Mouse (Mus musculus) activated CD4-positive, CD25-positive, alpha-beta regulatory T cell (primary cell): Measurements from ENCODE around the gene Ubr7. TPM values are rescaled to one million over a fixed set of nuclear protein-coding genes. Genes with fewer than 3 reads are reported as not detected.

Experiments
- polyA plus RNA-seq, 2 experiments: library from polyadenylated mRNA; unstranded; fragments of 100-300 nt; shearing (Covaris generic); gene quantifications; one replicate each; pipeline ENCODE4 v1.2.1; 2017

The Ubr7 gene
- 10 to 100 TPM; 29.2 TPM for polyA plus RNA-seq

GRCm38 (mm10) chr12:102757689-102758402 lies at the start of gene Ubr7, which contains the start of the genes Gm28051 and Gon7:
TSS of gene Ubr7 (plus strand) at chr12:102757967.
TSS of gene Gm28051 (minus strand) at chr12:102757765.
TSS of gene Gon7 (minus strand) at chr12:102757803.

GRCm38 (mm10) chr12:102743589-102744574 lies 13.9 kb upstream of the Ubr7 start, which contains the start of the genes Moap1 and Tmem251:
TSS of gene Moap1 (minus strand) at chr12:102743661.
TSS of gene Tmem251 (plus strand) at chr12:102743762.

GRCm38 (mm10) chr12:102758403-102758756 lies 613 bp downstream of the Ubr7 start, which contains the start of gene Gm20604:
TSS of gene Gm20604 (minus strand) at chr12:102758672.

Other genes starting within 250 kb of the Ubr7 start
- under 1 TPM in 1 of 2 experiments, not detected in 1; 0.12 TPM for gene Chga, start 203.0 kb upstream of the Ubr7 start, polyA plus RNA-seq
- gene Itpk1, start 53.0 kb upstream of the Ubr7 start, polyA plus RNA-seq: 10 to 100 TPM; 44.8 to 73.3 TPM
- 1 to 10 TPM; 4.0 to 9.9 TPM for gene Moap1, start 14.3 kb upstream of the Ubr7 start, polyA plus RNA-seq
- gene Tmem251, start 14.2 kb upstream of the Ubr7 start, polyA plus RNA-seq: 10 to 100 TPM; 21.9 to 23.6 TPM
- not detected for gene Gm28051, start 202 bp upstream of the Ubr7 start, polyA plus RNA-seq
- gene Gon7, start 164 bp upstream of the Ubr7 start, polyA plus RNA-seq: 10 to 100 TPM; 19.2 to 25.1 TPM
- 1 to 10 TPM; 6.9 to 8.3 TPM for gene Gm20604, start 705 bp downstream of the Ubr7 start, polyA plus RNA-seq
- 10 to 100 TPM; 14.1 to 15.2 TPM for gene Btbd7, start 120.5 kb downstream of the Ubr7 start, polyA plus RNA-seq
- gene Cox8c, start 141.3 kb downstream of the Ubr7 start, polyA plus RNA-seq: not detected
- gene Unc79, start 190.9 kb downstream of the Ubr7 start, polyA plus RNA-seq: under 1 TPM; 0.23 to 0.65 TPM